Mouse (Mus musculus) cerebellum, adult 8-10 months (tissue): ENCODE measurements around the gene Gpr22.

Source experiments
- DNase-seq: peaks from one replicate; pipeline ENCODE4 v3.0.0; 2022

Gpr22 gene

GRCm38 (mm10) chr12:31713600-31713999 lies at the start of gene Gpr22:
TSS of gene Gpr22 (minus strand) at chr12:31713947.
- DNase-seq = peak; percentile 76

- DNase-seq = no peak
Observed at GRCm38 (mm10) chr12:31755885-31756755, 42.4 kb upstream of the Gpr22 start.

- no peak for DNase-seq
Observed at GRCm38 (mm10) chr12:31754465-31754864, 40.7 kb upstream of the Gpr22 start.

DNA sequence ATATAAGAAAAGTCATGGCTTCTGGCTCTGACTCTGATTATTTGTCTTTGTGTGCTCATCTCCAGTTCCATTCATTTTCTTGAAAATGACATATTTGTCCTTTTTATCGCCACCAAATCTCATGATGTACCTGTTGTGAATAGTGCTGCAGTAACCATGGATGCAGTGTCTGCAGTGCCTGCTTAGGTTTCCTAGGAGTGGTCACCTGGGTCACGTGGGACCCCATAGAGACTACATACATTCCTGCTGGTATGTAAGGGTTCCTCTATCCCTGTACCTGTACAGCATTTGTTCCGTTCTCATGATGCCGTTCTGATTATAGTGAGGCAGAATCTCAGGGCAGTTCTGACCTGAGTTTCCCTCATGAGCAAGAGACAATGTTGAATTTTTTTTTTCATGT lies 36.1 kb upstream of the Gpr22 start:
- no peak for DNase-seq

- DNase-seq = no peak
Observed at GRCm38 (mm10) chr12:31747301-31747700, 33.6 kb upstream of the Gpr22 start.

GRCm38 (mm10) chr12:31734616-31735015 lies 20.9 kb upstream of the Gpr22 start:
- no peak for DNase-seq

GRCm38 (mm10) chr12:31730126-31730525 lies 16.4 kb upstream of the Gpr22 start:
- no peak for DNase-seq

GRCm38 (mm10) chr12:31726707-31727106 lies 13.0 kb upstream of the Gpr22 start:
- no peak for DNase-seq

DNA sequence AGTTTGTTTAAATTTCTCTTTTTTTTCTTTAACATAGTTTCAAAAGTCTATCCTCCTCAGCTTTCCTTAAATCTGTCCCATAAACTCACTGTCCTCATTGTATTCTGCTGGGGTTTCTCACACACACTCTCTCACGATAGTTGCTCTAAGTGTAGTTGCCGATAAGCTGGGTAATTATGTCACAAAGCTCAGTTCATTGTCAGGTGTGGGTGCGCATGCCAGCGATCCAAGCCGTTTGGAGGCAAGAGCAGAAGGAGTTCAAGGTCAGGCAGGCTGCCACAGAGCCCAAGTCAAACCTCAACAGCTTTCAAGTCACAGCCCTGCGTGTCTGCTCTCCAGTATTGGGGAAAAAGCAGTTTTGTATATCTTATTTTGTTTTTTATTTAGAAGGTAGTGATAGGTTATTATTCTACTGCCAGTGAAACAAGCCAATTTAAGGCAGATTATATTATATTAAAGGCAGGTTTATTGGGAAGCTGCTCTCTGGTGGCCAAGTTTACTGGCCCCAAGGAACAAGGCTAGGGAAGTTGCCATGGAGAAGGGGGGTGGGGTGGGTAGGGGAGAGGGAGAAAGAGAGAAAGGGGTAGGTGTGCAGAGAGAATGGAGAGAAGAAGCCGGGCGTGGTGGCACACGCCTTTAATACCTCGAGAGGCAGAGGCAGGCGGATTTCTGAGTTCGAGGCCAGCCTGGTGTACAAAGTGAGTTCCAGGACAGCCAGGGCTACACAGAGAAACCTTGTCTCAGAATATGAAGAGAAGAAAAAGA lies 11.9 kb upstream of the Gpr22 start:
- no peak for DNase-seq

DNA sequence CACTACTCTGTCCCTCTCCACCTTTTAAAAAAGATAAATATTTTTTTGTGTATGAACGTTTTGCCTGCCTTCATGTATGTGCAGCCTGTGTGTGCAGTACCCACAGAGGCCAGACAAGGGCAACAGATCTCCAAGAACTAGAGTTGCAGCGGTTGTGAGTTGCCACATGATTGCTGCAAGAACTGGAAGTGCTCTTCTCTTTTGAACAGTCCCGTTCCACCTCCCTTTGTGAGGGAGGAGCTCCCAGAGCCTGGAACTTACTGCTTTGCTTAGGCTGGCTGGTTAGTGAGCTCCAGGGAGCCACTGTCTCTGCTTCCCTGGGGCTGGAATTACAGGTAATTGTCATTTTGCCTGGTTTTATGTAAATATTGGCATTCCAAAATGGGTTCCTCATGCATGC lies 10.8 kb upstream of the Gpr22 start:
- no peak for DNase-seq

GRCm38 (mm10) chr12:31719586-31720275 lies 6.0 kb upstream of the Gpr22 start:
- DNase-seq = no peak

GRCm38 (mm10) chr12:31714070-31714469 lies 323 bp upstream of the Gpr22 start:
- no peak for DNase-seq

GRCm38 (mm10) chr12:31712727-31713126 lies 1.0 kb downstream of the Gpr22 start:
- DNase-seq = no peak

DNA sequence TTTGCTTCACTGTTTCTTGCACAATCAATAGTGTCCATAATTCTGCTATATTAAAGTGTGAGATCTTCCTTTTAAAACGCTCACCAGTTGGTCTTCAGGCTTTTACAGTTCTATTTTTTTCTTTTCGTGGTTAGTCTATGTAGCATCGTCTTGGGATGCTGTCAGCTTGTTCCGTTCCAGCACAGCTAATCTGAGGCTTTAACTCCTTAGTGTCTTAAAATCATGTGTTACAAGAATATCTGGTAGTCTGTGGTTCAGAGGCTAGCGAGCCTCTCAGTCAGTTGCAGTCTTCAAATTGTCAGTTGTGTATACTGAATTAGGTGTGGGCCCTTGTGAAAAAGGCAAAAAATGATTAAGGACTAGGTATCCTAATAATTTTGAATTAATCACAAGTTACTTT lies 1.5 kb downstream of the Gpr22 start:
- no peak for DNase-seq

DNA sequence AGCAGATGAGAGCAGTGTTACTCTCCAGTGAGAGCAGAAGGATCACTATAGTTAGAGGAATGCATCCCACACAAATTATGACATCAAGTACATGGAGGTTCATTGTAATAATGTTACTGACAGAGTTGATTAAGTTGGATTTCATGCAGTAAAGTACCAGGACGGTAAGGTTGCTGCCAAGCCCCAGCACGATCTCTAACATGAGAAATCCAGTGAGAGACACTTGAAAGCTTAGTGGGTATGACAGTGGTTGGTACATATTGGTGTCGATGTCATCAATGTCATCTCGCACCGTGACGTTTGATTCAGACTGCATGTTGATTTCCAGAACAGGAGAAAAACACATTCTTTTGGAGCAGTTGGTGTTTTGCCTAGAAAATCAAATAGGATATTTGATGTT lies 4.1 kb downstream of the Gpr22 start:
- no peak for DNase-seq

DNA sequence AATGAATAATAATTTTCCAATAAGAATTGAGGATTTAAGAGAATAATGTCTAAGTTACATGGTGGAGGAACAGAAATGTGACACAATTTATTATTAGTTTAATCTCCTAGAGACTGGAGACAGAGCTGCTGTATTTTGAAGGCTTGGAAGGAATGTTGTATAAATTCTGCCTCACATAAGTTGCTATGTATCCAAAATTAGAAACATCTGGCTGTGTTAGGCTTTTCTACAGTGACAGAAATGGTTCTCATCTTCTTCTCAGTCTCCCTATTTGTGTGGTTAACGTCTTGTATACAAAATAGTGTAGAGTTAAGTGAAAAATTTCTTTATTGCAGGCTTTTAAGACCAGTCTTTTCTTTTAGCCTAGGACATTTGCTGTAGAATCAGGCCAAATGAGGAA lies 6.2 kb downstream of the Gpr22 start:
- no peak for DNase-seq

- no peak for DNase-seq
Observed at GRCm38 (mm10) chr12:31706168-31706567, 7.6 kb downstream of the Gpr22 start.

DNA sequence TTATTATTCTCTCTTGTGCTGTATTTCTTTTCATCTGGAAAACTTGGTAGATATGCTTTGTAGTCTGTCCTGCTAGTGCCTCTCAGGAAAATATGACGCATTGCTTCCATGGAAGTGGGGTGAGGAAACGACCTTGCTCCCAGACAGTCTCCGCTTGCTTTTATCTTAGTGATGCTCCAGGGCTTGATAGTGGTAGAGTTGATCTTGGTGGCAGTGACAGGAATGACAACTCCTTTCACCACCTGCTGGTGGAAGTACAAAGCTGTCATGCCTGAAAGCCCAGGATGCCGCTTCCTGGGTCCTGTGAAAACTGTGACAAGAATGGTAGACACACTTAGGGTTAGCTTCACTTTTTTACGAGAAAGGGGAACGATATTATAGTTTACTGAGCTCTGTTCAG lies 9.8 kb downstream of the Gpr22 start:
- DNase-seq = no peak

GRCm38 (mm10) chr12:31701411-31701810 lies 12.3 kb downstream of the Gpr22 start:
- DNase-seq = no peak

DNA sequence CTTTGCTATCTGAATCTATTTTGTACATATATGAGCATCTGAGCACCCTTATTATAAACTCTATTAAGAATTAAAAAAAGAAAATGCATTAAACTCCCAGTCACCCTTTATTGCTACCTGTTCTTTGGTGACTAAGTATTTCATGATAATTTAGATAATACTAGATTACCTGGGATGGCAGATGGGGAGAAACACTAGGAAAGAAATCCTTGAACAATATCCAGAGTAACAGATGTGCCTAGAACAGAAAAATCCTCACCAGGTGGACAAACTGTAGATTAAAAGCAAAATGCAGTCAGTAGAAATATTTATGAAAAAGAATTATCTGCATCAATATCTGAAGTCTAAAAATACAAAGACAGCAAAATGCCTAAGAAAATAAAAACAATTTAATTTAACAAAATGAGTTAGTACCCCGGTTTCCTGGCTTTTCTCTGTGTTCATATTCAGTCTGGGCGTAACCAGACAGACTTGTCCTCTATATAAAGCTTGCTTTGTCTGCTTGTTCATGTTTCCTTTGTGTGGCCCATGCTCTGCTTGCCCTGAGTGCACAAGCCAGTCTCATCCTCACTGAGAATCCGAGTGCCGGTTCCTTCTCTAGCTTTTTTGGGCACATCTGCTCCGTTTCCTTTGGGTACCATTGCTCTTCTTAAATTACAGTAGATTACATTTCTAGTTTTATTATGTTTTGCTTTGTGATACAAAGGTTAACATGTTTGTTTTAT lies 13.0 kb downstream of the Gpr22 start:
- DNase-seq = no peak

DNA sequence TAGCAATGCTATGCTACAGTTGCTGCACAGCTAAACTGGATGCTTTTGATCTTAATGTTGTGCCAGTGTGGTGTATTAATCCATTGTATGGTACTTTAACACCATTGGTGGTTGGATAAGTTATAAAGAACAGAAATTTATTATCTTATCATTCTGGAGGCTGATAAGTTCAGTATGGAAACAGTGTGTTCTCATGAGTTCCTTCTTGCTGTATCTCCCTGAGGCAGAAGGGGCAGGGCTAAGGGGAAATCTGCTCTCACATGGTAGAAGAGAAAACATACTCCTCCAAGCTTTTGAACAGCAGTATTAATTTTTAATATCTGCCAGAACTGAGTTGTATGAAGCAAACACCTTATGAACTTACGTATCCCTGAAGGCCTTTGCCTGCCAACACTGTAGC lies 20.5 kb downstream of the Gpr22 start:
- DNase-seq = no peak

DNA sequence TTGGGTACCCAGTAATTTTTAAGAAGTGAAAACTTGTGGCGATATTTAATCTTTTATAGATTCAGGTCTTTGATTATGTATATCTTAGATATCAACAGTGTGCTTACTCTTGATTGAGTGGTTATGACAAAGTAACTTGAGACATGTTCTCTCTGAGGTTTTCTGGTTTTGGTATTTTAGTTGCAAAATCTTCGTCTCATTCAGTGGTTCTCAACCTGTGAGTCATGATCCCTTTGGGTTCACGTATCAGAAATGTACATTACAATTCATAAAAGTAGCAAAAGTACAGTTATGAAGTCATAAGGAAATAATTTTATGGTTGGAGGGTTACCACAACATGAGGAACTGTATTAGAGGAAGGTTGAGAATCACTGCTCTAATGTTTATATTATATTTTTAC lies 27.1 kb downstream of the Gpr22 start:
- no peak for DNase-seq

DNA sequence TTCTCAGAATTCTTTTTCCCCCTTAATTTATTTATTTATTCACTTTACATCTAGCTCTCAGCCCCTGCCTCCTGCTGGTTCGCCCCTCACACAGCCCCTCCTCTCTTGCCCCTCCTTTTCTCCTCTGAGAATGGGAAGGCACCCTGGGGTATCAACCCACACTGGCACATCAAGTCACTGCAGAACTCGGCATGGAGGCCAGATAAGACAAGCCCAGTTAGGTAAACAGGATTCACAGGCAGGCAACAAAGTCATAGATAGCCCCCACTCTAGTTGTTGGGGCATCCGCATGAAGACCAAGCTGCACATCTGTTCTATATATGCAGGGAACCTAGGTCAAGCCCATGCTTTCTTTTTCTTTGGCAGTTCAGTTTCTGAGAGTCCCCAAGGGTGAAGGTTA lies 46.6 kb downstream of the Gpr22 start:
- DNase-seq = no peak
